Mouse (Mus musculus): ENCODE measurements around the gene Hcn2.

DNA sequence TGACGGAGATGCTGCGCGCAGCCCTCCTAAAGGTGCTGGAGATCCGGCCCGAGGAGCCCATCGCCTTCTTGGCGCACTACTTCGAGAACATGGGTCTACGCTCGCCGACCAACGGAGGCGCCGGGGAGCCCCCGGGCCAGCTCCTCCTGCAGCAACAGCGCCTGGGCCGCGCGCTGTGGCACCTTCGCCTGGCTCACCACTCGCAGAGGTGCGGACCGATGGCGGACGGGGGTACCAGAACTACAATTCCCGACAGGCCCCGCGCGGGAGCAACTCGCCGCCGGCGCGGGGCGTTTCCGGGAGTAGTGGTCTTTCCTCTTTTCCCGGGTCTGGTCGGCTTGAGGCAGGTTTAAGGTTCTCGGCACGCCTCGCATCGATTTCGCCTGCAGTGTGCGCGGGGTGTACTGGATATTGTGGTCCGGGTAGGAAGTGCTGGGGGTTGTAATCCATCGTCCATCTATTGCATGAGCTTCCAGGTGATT is 46.8 kb upstream of the Hcn2 start:
- TF ChIP-seq CTCF (IDR thresholded peaks at IDR 0.05; ENCODE audit: control insufficient read depth, insufficient read depth, low read length) (no peak), POLR2A (IDR thresholded peaks at IDR 0.05; ENCODE audit: borderline replicate concordance, control insufficient read depth, low read depth, low read length) (no peak)

Data from bone marrow, adult 2 months (tissue).